Mouse (Mus musculus) T-helper 1 cell (primary cell): ENCODE results near the gene Alg14.

Experiments used
- in situ Hi-C: fragments of 300-600 bp; cut with MboI, MseI; formaldehyde crosslinking; loops from one replicate; pipeline ENCODE4 v1.15.1; 2025; ENCODE audit warnings: high pct_unique_total_duplicates

The Alg14 gene

DNA sequence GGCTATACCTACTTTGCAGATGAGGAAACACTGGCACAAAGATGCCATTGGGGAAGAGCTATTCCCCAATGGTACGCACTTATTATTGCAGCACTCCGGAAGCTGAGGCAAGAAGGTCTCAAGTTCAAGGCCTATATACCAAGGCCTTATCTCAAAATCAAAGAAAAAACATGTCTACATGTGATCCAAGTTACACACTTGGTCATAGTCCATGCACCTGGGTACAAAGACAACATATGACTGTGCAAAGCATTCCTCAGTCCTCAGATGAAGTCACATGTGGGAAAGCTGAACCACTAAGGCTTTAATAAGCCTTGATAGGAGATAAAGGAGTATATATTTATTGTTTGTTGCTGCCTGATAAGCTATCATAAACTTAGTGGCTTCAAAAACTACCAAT, 17.6 kb upstream of the Alg14 start:
- in situ Hi-C loops: loop anchor here (25.0 kb wide), 1 partner anchor 1688 kb away; no protein-coding TSS in a partner anchor

GRCm38 (mm10) chr3:121277009-121277408, 14.6 kb upstream of the Alg14 start:
- in situ Hi-C loops: no loop called here

DNA sequence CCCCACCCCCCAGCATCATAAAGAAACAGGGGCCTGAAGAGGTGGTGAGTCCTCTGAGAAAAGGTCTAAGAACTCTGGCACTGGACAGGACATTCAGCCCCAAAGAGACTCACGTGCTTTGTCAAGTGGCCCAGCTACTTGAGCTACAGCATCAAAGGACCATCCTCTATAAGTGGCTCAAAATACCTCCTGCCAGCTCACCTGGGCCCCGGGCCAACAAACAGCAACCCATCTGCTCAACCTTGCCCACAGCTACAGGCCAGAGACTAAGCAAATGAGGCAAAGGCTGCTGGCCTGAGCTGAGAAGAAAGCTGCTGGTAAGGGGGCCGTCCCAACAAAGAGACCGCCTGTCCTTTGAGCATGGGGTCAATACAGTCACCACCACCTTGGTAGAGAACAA, 14.0 kb upstream of the Alg14 start:
- in situ Hi-C loops: no loop called here

GRCm38 (mm10) chr3:121279679-121280078, 11.9 kb upstream of the Alg14 start:
- in situ Hi-C loops: no loop called here

DNA sequence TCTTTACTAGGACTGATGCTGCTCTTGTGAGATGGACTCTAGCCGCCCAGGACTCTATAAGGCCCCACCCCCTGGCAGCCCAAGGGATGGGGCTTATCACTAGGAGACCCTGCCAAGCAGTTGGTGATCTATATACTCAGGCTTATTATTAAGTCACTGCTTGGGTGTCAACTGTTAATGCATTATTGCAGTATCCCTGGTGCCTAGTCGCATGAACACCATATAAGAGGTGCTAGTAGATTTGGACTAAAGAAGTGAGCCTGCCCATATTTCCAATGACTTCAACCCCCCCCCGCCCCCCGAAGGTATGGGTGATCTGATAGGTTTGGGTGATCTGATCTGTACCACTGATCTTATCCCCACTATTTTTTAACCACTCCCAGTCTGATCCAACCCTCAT, 8.6 kb upstream of the Alg14 start, which contains the start of gene Tmem56:
Gene Tmem56, minus strand, starts transcription at position 101 of the 400 bp plus-strand sequence.
- in situ Hi-C loops: no loop called here

DNA sequence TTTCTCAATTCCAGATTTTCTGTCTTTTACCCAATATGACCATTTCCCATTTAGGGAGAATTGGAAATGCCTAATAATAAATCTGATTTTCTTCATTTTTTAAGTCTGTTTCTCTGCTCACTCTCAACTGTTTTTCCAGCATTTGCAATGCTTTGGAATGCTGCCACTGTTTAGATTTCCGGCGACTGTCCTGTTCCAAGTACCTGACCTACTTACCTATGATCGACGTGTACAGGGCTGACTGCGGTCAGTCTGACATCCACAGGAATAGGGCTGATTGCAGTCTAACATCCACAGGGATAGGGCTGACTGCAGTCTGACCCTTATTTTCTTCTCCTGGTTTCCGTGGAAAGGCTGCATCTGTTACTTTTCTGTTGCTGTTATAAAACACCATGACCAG, 6.4 kb upstream of the Alg14 start:
- in situ Hi-C loops: no loop called here

DNA sequence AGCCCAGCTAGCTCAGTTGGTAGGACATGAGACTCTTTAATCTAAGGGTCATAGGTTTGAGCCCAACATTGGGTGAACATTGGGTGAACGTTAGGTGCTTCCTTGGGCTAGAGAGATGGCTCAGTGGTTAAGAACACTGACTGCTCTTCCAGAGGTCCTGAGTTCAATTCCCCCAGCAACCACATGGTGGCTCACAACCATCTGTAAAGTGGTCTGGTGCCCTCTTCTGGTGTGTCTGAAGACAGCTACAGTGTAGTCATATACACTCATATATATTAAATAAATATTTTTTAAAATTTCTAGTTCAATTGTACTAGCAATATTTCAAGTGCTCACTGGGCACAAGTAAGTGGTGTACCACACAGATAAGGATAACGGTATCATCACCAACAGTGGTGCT, 4.4 kb upstream of the Alg14 start:
- in situ Hi-C loops: no loop called here

- in situ Hi-C loops: no loop called here
Observed at GRCm38 (mm10) chr3:121290681-121291080, 892 bp upstream of the Alg14 start.

DNA sequence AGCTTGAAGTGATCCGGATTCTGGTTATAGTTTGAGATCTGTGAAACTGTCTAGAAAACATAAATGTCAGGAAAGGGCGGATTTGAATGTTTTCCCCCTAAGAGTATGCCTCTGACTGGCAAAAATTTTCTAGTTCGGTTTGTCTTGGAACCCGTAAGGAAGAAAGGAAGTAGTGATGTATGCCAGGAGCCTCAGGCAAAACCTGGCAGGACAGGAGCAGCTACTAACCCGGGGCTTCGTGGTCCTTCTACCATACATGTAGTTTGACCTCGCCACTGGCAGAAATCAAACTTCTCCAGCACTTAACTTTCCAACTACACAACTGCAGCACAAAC, 381 bp upstream of the Alg14 start:
- in situ Hi-C loops: no loop called here

GRCm38 (mm10) chr3:121294200-121294599, 2.6 kb downstream of the Alg14 start:
- in situ Hi-C loops: no loop called here

DNA sequence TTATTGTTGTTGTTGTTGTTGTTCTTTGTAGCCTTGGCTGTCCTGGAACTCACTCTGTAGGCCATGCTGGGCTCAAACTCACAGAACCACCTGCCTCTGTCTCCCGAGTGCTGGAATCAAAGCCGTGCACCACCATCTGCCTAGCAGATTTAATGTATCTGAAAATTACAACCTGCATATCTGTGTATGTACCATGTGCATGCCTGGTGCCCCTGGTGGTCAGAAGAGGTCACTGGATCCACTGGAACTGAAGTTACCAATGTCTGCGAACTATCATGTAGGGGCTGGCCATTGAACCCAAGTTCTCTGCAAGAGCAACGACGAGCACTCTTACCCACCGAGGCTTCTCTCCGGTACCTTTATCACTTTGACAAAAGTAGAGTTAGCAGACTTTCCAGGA, 15.1 kb downstream of the Alg14 start:
- in situ Hi-C loops: loop anchor here (10.0 kb wide), 1 partner anchor 448 kb away; no protein-coding TSS in a partner anchor

DNA sequence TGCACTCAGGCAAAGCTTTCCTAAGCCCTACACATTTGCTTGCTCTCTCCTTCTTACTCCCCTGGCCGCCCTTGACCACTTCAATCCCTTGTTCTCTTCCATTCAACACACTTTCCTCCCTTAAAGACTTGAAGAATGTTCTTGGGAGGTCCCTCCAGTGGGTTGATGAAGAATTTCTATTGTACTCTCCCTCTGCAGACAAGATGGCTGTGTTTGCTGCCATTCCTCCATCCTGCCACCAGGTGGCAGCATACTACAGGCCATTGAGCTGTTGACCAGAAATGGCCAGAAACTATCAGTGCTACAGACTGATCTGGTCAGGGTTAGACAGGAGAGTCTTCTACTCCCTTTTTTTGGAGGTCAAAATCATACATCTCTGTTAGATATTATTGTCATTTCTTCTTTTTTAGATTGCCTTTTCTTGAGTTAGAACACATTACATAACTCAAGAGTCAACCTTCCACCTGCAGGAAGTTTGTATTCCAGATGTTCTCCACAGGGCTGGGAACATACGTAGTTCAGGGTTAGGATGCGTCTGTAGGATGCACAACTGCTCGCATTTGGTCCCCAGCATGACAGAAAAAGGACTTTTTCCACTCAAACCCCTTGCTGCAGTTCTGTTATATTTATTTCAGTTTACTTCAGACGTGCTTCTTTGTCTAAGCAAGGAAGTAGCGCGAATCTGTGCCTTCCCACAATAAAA, 16.1 kb downstream of the Alg14 start:
- in situ Hi-C loops: loop anchor here (10.0 kb wide), 1 partner anchor 447 kb away; no protein-coding TSS in a partner anchor

DNA sequence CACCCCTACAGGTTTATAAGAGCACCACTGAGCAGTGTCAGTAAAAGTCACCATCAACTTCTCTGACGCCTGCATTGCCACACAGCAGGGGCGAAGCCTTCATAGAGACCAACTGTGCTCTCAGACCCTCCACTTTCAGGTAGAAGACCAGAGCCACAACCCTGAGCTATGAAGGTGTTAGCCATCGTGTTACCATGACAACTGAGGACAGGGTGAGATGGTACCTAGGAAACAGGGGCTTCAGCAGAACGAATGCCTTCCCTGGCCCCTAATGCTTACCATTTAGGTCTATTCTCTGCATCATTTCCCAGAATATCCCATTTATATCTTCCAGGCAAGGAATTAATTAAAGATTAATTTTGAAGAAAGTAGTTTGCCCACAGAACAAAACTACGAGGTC, 17.4 kb downstream of the Alg14 start:
- in situ Hi-C loops: loop anchor here (10.0 kb wide), 1 partner anchor 446 kb away; no protein-coding TSS in a partner anchor

DNA sequence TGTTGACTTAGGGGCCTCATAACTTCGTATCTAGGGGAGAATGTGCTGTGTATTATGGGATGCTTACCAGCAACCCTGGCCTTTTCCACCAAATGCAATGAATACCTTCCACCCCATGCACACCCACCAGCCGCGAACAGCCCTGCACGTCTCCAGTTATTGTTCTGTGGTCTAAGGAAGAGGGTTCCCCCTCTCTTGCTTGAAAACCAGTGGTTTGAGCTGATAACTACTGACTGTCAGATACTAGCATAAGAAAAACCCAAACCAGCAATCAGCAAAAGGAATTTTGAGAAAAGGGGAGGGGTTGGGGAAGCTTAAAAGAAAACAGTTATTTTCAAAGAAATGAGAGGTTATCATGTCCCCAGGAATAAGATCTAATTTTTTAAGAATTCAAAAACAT, 17.9 kb downstream of the Alg14 start:
- in situ Hi-C loops: loop anchor here (10.0 kb wide), 1 partner anchor 445 kb away; no protein-coding TSS in a partner anchor

GRCm38 (mm10) chr3:121309896-121310714, 18.5 kb downstream of the Alg14 start:
- in situ Hi-C loops: loop anchor here (10.0 kb wide), 2 partner anchors 415 to 445 kb away; partner anchors contain the start of gene F3

DNA sequence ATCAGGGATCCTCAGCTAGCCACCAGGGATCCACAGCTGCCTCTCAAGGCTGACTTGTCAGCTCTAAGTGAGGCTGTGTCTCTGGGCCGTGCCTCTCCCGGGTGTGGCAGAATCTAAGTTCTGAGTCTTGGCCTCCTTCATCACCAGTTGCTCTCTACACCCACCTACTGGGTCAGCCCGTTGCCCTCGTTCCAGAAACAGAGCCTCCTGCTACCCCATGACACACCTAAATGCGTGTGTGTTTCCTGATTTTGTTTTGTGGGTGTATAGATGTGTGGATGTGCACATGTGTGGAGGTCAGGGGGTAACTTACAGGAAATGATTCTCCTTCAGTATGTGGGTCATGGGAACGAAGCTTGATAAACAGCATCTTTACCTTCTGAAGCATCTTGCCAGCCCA, 20.9 kb downstream of the Alg14 start:
- in situ Hi-C loops: loop anchor here (10.0 kb wide), 1 partner anchor 412 kb away; the partner anchor contains the start of gene F3

DNA sequence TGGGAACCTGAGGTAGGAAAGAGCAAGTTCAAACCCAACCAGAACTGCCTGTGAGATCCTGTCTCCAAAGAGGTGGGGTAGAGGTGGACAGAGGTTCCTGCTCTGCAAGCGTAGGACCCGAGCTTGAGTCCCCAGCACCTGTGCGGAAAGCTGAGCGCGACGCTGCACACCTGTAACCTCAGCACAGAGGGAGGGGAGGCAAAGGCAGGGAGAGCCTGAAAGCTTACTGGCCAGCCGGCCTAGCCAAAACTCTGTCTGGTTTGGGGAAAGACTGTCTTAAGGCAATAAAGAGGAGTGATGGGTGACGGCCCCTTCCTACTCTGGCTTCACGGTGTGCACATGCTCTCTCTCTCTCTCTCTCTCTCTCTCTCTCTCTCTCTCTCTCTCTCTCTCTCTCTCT, 21.4 kb downstream of the Alg14 start:
- in situ Hi-C loops: loop anchor here (10.0 kb wide), 1 partner anchor 412 kb away; the partner anchor contains the start of gene F3

DNA sequence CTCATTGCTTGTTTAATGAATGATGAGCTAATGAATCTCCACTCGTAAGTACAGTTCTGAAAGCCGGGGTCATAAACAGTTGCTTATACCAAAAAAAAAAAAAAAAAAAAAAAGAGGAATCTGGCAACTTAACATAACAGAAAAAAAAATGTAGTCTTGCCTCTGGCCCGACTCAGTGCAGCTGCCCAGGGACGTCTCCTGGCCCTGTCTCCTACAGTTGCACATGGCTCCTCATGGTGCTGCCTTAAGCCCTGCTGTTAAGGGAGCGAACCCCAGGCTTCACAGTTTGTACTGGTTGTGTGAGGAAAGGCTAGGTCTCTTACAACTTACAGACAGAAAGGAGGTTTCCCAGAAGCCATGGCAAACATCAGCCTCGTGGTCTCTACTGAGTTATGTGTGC, 22.6 kb downstream of the Alg14 start:
- in situ Hi-C loops: loop anchor here (10.0 kb wide), 1 partner anchor 411 kb away; the partner anchor contains the start of gene F3

DNA sequence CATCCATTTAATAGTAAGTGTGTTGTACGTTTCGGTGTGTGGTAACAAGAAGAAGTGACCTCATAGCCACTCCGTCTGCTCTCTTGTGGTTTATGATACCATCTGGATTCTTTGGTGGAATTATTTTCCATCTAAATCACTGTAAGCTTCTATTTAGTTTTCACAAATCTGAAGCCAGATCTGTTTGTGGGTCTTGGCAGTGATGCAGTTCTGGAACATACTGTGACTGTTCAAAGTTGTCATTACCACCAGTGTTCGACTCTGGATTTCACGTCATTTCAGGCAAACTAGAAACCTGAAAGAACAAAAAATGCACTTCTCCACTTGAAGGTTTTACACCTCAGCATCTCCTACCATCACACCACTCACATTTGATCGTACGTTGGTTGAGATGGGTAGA, 23.9 kb downstream of the Alg14 start:
- in situ Hi-C loops: loop anchor here (5.0 to 10.0 kb wide), 2 partner anchors 187 to 409 kb away; partner anchors contain the start of gene F3

DNA sequence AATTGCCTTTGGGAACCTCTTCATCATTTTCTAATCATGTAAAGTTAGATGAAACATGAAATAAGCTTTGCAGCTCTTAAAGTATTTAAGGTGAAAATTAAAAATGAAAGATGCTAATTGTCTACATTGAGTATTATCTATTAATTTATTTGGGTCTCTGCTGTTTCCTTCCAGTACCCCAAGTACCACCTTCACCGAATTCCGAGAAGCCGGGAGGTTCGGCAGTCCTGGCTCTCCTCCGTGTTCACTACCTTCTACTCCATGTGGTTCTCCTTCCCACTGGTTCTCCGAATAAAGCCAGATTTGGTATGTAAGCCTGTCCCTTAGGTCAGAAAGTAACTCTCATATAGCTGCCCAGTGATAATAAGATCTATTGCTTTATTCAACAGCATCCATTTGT, 28.3 kb downstream of the Alg14 start:
- in situ Hi-C loops: loop anchor here (5.0 to 10.0 kb wide), 2 partner anchors 182 to 405 kb away; partner anchors contain the start of gene F3

- in situ Hi-C loops: no loop called here
Observed at GRCm38 (mm10) chr3:121320896-121321295, 29.3 kb downstream of the Alg14 start.

GRCm38 (mm10) chr3:121323371-121323770, 31.8 kb downstream of the Alg14 start:
- in situ Hi-C loops: no loop called here
